13 mouse cellular contexts compared by ENCODE assay signal in the genomic region with DNA sequence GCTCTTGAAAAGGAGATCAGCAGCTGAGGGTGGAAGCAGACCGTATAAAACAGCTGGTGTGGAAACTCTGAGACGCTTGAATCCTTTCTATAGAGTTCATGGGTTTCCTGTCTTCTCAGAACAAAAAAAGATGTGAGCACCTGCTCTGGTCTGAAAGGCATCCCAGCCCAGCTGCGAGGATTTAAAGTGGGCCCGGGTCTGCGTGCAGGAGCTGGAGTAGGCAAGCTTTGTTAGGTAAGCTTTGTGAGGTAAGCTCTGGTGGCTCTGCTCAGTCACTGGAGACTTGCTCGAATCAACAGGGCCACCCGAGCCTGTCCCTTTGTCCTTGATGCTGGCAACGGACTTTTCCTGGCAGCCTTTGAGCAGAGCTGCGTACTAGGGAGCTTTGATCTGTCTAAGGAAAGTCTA. TPM values are rescaled to one million over a fixed set of nuclear protein-coding genes. Genes with fewer than 3 reads are reported as not detected.
A peak's percentile ranks its signal among the peaks of the same experiment; 100 is the strongest.
DNase-seq lines count a peak whose midpoint lies in the region; ATAC-seq and TF ChIP-seq lines count a peak whose summit lies in the region.
"Had no signal": no experiment of that assay in that cellular context is flagged by ENCODE, and none has a peak within 500 bp of the region (broad histone marks: within the 10 kb centered on the region; RNA-seq: fewer than 3 reads in every experiment).

No protein-coding gene starts in this region.

- intact Hi-C loops in gastrocnemius, adult 2 months (cut with DNase I): loop anchor here (5.0 kb wide), 1 partner anchor 99 kb away; no protein-coding TSS in a partner anchor
- intact Hi-C loops in heart, postnatal 10 days (cut with DNase I): no loop called here

- H3K27ac ChIP-seq in gastrocnemius, adult 2 months: peak overlapping the region; percentile 78
- no peak overlapping the region for H3K27ac ChIP-seq in limb, embryonic 13.5 days
- H3K27ac ChIP-seq in limb, embryonic 10.5 days: no peak overlapping the region
- no peak overlapping the region for H3K27ac ChIP-seq in lung, postnatal 0 days (ENCODE audit: low read length)
- H3K27ac ChIP-seq: embryonic facial prominence, embryonic 15.5 days had no signal

- WGBS in limb, embryonic 13.5 days: 78% methylated on average over 9 of the region's 9 CpGs
- WGBS in limb, embryonic 10.5 days: 90% methylated on average over 9 of the region's 9 CpGs
- 87% methylated on average over 9 of the region's 9 CpGs for WGBS in lung, postnatal 0 days

- no peaks in the 10 kb centered on the region for H3K9me3 ChIP-seq in limb, embryonic 13.5 days
- H3K9me3 ChIP-seq in limb, embryonic 10.5 days (replicated peaks): no peaks in the 10 kb centered on the region
- no peaks in the 10 kb centered on the region for H3K9me3 ChIP-seq in lung, postnatal 0 days (ENCODE audit: low read length)
- H3K9me3 ChIP-seq: embryonic facial prominence, embryonic 15.5 days had no signal

- H3K36me3 ChIP-seq in limb, embryonic 13.5 days: peaks cover 26% of the 10 kb centered on the region
- peaks cover 25% of the 10 kb centered on the region for H3K36me3 ChIP-seq in limb, embryonic 10.5 days
- H3K36me3 ChIP-seq in lung, postnatal 0 days (ENCODE audit: insufficient read depth, low read length): no peaks in the 10 kb centered on the region

- TF ChIP-seq EP300 in lung, postnatal 0 days (IDR thresholded peaks at IDR 0.05): no peak

- no peak for TF ChIP-seq CTCF in gastrocnemius, adult 2 months (IDR thresholded peaks at IDR 0.05)
- no peak for TF ChIP-seq CTCF in lung, postnatal 0 days (IDR thresholded peaks at IDR 0.05)

- 0 out of 2 replicates have a peak, but pooled peaks cover under 1% of the 10 kb centered on the region for H3K4me1 ChIP-seq in limb, embryonic 13.5 days
- H3K4me1 ChIP-seq in limb, embryonic 10.5 days: peaks cover under 1% of the 10 kb centered on the region
- peaks cover 3% of the 10 kb centered on the region; the same call in 1 of the 2 replicates for H3K4me1 ChIP-seq in lung, postnatal 0 days (ENCODE audit: insufficient read depth, low read depth, low read length)

- ATAC-seq in limb, embryonic 13.5 days (ENCODE audit: low FRiP score, low read depth): peak; percentile 19; the same call in 1 of the 2 replicates
- ATAC-seq in erythroblast, adult 5-6 weeks (replicated peaks; ENCODE audit: low FRiP score, poor library complexity, severe bottlenecking): no peak
- ATAC-seq in lung, postnatal 0 days: no peak
- ATAC-seq: intestine, postnatal 0 days had no signal

- H3K4me2 ChIP-seq in limb, embryonic 13.5 days (replicated peaks): no peak overlapping the region
- H3K4me2 ChIP-seq in lung, postnatal 0 days (replicated peaks; ENCODE audit: low read depth, low read length): no peak overlapping the region
- H3K4me2 ChIP-seq: embryonic facial prominence, embryonic 15.5 days had no signal

- peak overlapping the region; percentile 32 for H3K4me3 ChIP-seq in gastrocnemius, adult 2 months
- no peak overlapping the region for H3K4me3 ChIP-seq in limb, embryonic 13.5 days
- no peak overlapping the region for H3K4me3 ChIP-seq in limb, embryonic 10.5 days
- no peak overlapping the region for H3K4me3 ChIP-seq in lung, postnatal 0 days (ENCODE audit: low read depth, low read length)
- H3K4me3 ChIP-seq: embryonic facial prominence, embryonic 15.5 days had no signal

- H3K9ac ChIP-seq in limb, embryonic 13.5 days: no peak overlapping the region; the same call in 1 of the 2 replicates
- no peak overlapping the region for H3K9ac ChIP-seq in lung, postnatal 0 days (replicated peaks; ENCODE audit: low read depth)
- H3K9ac ChIP-seq: embryonic facial prominence, embryonic 15.5 days; forebrain, postnatal 0 days had no signal

- no peaks in the 10 kb centered on the region for H3K27me3 ChIP-seq in limb, embryonic 13.5 days
- no peaks in the 10 kb centered on the region for H3K27me3 ChIP-seq in limb, embryonic 10.5 days (ENCODE audit: low read depth, poor library complexity, severe bottlenecking)
- H3K27me3 ChIP-seq in lung, postnatal 0 days (replicated peaks; ENCODE audit: insufficient read depth, low read length): no peaks in the 10 kb centered on the region
- H3K27me3 ChIP-seq: embryonic facial prominence, embryonic 15.5 days had no signal

- DNase-seq in gastrocnemius, adult 2 months: peak; percentile 70
- DNase-seq in gastrocnemius, postnatal 4 days (ENCODE audit: low spot score in 2 of 2): no peak
- DNase-seq in limb, embryonic 10.5 days (ENCODE audit: low spot score): no peak
- DNase-seq in heart, postnatal 10 days: peak; percentile 64 to 67
- DNase-seq in thymus, postnatal 4 days: peak; percentile 72
- DNase-seq in lung, postnatal 0 days (ENCODE audit: low spot score): no peak
- DNase-seq: forebrain, postnatal 0 days; left cerebral cortex, postnatal 4 days; lung, adult 18-20 months had no signal

RNA-seq across cellular contexts. Expression of a gene that starts 31.7 kb away (rescaled TPM):
- total RNA-seq in gastrocnemius, adult 2 months (2021): 10 to 100 TPM; 57.9 to 80.9 TPM
- 10 to 100 TPM; 87.5 to 88.8 TPM for total RNA-seq in gastrocnemius, postnatal 4 days (2021)
- 146 and 149 TPM in 2 replicates for polyA plus RNA-seq in limb, embryonic 13.5 days (2015; fragmentation: Nextera tagmentation; extraction: Ambion mirVana)
- polyA plus RNA-seq in limb, embryonic 10.5 days (2016; fragmentation: Nextera tagmentation; extraction: Ambion mirVana): 136 and 148 TPM in 2 replicates
- total RNA-seq in heart, postnatal 10 days (2021): 100 to 1,000 TPM; 112 to 124 TPM
- 41.1 and 42.6 TPM in 2 replicates for total RNA-seq in erythroblast, adult 5-6 weeks (2015; ENCODE audit: low replicate concordance)
- 60.8 and 61.2 TPM in 2 replicates for total RNA-seq in erythroblast, adult 5-6 weeks (2017; ENCODE audit: low replicate concordance)
- 102 and 105 TPM in 2 replicates for polyA plus RNA-seq in lung, postnatal 0 days (2015; fragmentation: Nextera tagmentation; extraction: Ambion mirVana)

Comparison
In these comparisons a context has a peak if more than half of its experiments do, and no peak if none do; other contexts are left out.
1. DNase-seq: peak in gastrocnemius, adult 2 months (single experiment), heart, postnatal 10 days (2 of 2) and thymus, postnatal 4 days (single experiment); none in gastrocnemius, postnatal 4 days (0 of 2), limb, embryonic 10.5 days (single experiment) and lung, postnatal 0 days (single experiment).